Mouse (Mus musculus) testis, postnatal 14 days (tissue): ENCODE data around the gene Fars2.

ENCODE experiments used
- DNase-seq: peaks from one replicate; pipeline ENCODE4 v3.0.0; 2021; ENCODE audit warnings: low spot score

The Fars2 gene

DNA sequence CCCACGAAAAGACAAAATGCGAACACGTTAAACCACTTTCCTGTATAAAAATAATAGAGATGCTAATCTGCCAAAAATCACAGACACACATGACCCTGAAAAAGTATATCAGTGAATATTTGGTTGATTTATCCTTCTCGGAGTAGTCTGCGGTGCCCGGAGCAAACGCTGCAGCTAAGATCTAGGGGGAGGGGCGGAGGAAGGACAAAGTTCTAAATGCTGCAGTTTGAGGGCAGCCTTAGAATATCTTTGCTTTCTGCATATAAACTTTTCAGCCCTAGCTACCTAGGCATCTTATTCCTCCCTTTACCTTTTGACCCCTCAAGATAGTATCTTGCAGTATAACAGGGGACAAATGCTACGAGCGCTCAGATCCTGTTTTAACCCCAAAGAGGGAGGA, 616.4 kb downstream of the Fars2 start:
- DNase-seq = no peak

DNA sequence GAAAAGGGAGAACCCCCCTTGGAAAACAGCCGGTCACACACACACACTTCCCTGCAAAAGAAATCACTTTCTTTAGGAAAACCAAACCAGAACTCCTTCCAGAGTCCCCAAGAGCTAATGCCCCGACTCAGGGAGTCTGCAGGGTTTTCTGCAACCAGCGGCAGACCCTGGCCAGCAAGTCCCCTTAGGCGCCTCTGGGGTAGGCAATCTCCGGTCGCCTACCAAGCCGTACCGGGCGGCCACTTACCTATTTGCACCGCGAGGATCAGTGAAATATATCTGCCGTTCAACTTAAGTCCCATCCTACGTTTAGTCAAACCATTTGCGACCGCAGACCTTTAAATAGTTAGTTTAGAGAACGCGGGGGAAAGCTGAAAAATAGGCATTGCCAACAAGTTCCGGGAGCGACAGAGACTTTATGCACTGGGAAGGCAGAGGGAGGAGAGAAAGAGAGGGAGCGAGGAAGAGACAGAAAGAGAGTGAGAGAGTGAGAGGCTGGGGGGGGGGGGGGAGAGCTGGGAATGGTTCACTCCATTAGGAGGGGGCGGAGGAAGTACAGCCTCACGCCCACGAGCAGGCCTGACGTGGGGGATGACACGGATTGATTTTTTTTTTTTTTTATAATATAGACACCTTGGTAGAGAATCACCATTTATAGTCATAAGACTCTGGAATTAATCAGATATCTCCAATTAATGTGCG, 616.9 kb downstream of the Fars2 start:
- no peak for DNase-seq

DNA sequence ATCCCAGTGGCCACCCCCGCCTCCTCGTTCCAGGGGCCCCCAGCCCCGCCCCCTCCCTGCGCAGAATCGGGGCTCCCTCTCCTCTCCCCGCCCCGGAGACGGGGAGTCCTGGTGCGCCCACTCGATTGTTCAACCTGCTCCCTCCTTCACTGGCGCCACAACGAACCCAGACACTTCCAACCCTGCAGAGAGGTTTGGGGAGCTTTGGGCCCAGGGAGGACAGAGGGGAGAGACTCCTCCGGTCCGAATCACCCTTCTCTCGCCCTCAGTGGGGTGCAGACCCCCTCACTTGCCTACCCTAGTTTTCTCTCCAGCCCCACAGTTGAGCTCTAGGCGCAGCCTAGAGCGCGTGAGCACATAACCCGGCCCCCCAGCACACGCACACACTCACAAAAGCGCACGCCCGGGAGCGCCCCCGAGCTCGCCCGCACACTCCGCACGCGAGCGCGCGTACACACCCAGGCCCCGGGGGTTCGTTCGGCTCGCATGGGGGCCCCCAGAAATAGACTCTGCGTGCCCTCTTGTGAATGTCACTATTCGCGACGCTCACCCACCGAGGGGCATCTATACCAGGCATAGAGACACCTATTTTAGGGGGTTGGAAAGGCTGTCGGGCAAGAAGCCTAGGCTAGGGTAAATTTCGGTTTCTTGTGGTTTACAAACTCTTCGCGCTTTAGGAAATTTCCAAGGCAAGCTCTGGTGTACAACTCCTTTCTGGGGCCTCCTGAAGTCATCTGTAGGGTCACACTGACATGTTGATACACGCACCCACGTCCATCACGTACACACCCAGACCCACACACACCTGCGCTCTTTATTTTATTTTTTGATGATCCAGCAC, 617.7 kb downstream of the Fars2 start, which contains the start of gene Nrn1:
Gene Nrn1, minus strand, starts transcription at position 401 of the 841 bp plus-strand sequence.
- DNase-seq = no peak

DNA sequence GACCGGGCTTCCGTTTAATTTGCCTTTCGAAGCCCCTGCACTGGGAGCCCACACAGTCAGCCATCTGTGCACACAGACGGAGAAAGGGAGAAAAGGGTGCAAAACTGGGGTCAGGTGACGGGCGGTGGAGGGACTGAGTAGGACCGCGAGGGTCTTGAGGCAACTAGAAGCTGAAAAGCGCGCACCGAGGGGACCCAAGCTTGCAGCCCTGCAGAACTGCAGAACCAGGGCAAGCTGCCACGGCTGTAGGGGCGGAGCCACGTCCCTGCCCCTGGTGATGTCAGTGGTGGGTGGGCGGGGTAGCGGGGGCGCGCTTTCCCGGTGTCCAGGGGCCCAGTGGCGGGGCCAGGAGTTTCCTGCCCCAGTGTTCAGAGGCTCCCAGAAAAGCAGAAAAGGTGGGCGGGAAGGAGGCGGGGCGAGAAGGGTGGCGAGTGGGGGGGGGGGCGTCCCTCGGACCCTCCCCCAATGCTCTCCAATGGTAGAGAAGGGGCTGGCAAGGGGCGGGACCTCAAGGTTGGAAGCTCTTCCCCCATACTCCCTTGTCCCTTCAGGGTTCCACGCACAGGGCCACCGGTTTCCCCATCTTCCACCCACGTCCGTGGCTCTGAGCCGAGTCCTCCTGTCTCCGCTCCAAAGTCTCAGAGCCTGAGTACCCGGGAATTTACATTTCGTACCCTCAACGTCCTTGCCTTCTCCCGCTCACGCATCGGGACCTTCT, 618.8 kb downstream of the Fars2 start:
- peak; percentile 52 for DNase-seq

DNA sequence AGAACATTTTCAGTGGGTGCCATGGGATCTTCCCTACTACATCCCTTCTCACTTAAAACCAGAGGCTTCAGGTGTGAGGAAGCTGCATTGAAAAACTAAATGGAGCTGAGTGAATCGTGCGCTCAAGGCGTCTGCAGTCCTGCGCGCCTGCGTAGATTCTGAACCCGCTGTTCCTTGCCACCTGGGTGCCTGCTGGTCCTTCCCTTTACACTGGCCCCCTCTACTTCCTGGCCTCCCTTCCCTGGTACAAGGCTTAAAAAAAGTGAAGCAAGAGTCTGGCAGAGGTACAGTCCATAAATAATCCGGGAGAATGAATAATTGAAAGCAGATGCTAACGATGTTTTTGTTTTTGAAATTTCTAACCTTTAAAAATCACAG, 619.4 kb downstream of the Fars2 start:
- DNase-seq = no peak

DNA sequence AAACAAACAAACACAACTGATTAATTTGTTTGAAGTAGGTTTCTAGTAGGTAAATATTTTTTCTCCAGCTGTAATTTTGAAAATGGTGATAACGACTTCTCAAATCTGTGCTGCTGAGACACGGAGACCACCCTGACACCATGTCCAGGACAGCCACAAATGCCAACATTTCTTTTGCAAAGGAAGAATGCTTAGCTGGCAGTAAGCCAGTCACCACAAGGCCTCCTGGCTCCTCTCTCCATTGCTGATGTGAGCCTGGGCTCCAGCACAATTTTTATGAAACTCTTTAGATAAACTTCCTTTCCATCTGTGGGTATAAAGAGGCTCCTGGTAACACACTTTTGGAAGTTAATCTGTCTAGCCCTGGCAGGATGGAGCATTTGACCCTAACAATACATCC, 632.8 kb downstream of the Fars2 start:
- no peak for DNase-seq

DNA sequence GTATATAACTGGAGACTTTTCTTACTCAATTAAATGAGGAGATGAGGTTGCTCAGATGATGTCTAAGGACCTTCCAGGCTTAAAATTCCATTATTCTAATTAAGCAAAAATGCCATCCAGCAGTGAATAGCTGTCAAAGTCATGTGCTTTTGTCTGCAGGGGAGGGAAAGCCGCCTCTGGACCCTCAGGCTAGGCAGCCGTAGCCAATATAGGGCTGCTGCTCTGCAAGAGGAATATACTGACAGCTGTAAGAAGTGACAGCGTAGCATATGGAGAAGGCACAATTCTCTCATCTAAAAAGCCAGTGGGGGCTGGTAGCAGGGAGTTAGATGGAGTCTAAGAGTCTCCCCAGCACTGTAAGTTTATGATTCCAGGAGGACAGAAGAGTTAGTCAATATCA, 634.6 kb downstream of the Fars2 start:
- DNase-seq = no peak

DNA sequence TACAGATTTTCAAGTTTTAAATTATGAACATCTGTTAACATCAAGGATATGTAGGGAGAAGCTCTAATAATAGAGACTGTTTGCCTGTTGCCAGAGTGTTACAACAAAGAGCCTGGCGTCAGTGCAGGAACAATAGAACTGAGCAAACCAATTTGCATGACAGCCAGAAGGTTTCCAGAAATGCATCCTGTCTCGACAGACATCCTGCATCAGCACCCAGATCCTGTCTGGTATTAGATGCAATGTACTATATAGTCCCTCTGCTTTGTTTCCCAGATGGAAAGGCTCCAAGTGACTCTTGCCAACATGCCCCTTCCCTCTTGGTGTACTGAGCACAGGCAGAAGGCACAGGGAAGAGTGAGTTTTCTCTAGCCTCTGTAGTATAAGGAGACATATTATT, 649.6 kb downstream of the Fars2 start:
- DNase-seq = no peak
